8 mouse cellular contexts compared by ENCODE assay signal in genomic region chr10:4078979-4079630, GRCm38 (mm10).
DNase-seq lines count a peak whose midpoint lies in the region; ATAC-seq lines count a peak whose summit lies in the region.

No protein-coding gene starts in this region.

- H3K27me3 ChIP-seq in neural tube, embryonic 13.5 days = no peaks in the 10 kb centered on the region
- no peaks in the 10 kb centered on the region for H3K27me3 ChIP-seq in heart, embryonic 11.5 days (ENCODE audit: control insufficient read depth, insufficient read depth, low read length)
- H3K27me3 ChIP-seq in stomach, embryonic 15.5 days (replicated peaks) = no peaks in the 10 kb centered on the region

- no peak for ATAC-seq in neural tube, embryonic 13.5 days (ENCODE audit: low read depth)
- ATAC-seq in heart, embryonic 11.5 days (replicated peaks; ENCODE audit: insufficient number of reproducible peaks, low FRiP score, low TSS enrichment) = peak; percentile 75
- ATAC-seq in stomach, embryonic 15.5 days (ENCODE audit: insufficient read depth, low FRiP score, low read depth) = no peak

- H3K4me2 ChIP-seq in neural tube, embryonic 13.5 days = no peak overlapping the region
- H3K4me2 ChIP-seq in heart, embryonic 11.5 days = no peak overlapping the region; the same call in 1 of the 2 replicates
- no peak overlapping the region; the same call in 1 of the 2 replicates for H3K4me2 ChIP-seq in stomach, embryonic 15.5 days

- H3K36me3 ChIP-seq in neural tube, embryonic 13.5 days = no peaks in the 10 kb centered on the region
- no peaks in the 10 kb centered on the region for H3K36me3 ChIP-seq in heart, embryonic 11.5 days (ENCODE audit: control insufficient read depth, insufficient read depth, low read length)
- H3K36me3 ChIP-seq in stomach, embryonic 15.5 days = no peaks in the 10 kb centered on the region

- no peaks in the 10 kb centered on the region for H3K9me3 ChIP-seq in neural tube, embryonic 13.5 days
- H3K9me3 ChIP-seq in heart, embryonic 11.5 days (replicated peaks; ENCODE audit: control insufficient read depth, low read length) = no peaks in the 10 kb centered on the region
- no peaks in the 10 kb centered on the region for H3K9me3 ChIP-seq in stomach, embryonic 15.5 days

- peak overlapping the region; percentile 46; the same call in 1 of the 2 replicates for H3K27ac ChIP-seq in neural tube, embryonic 13.5 days (replicated peaks)
- H3K27ac ChIP-seq in heart, embryonic 11.5 days (ENCODE audit: low read depth, low read length) = peak overlapping the region; percentile 82
- peak overlapping the region; percentile 85 for H3K27ac ChIP-seq in stomach, embryonic 15.5 days

- no peak overlapping the region; the same call in 1 of the 2 replicates for H3K9ac ChIP-seq in neural tube, embryonic 13.5 days
- H3K9ac ChIP-seq in heart, embryonic 11.5 days (ENCODE audit: low read depth, low read length) = no peak overlapping the region
- H3K9ac ChIP-seq in stomach, embryonic 15.5 days = no peak overlapping the region

- peaks cover 17% of the 10 kb centered on the region for H3K4me1 ChIP-seq in neural tube, embryonic 13.5 days (replicated peaks)
- peaks cover 13% of the 10 kb centered on the region for H3K4me1 ChIP-seq in heart, embryonic 11.5 days (ENCODE audit: control insufficient read depth, insufficient read depth, low read length)
- peaks cover 18% of the 10 kb centered on the region for H3K4me1 ChIP-seq in stomach, embryonic 15.5 days

- H3K4me3 ChIP-seq in neural tube, embryonic 13.5 days = no peak overlapping the region
- H3K4me3 ChIP-seq in heart, embryonic 11.5 days (ENCODE audit: low read depth, low read length) = no peak overlapping the region
- H3K4me3 ChIP-seq in stomach, embryonic 15.5 days (replicated peaks) = no peak overlapping the region

- DNase-seq in neural tube, embryonic 10.5 days (ENCODE audit: extremely low spot score, low spot score) = no peak
- peak; percentile 46 for DNase-seq in kidney, postnatal 14 days
- no peak for DNase-seq in cerebellum, postnatal 14 days
- no peak for DNase-seq in urinary bladder, postnatal 4 days (ENCODE audit: low spot score in 2 of 2)
- no peak for DNase-seq in thymus, postnatal 10 days (ENCODE audit: low spot score in 2 of 2)

- WGBS in neural tube, embryonic 13.5 days = 72% methylated on average over 8 of the region's 8 CpGs
- 45% methylated on average over 8 of the region's 8 CpGs for WGBS in heart, embryonic 11.5 days (ENCODE audit: insufficient replicate concordance)
- 29% methylated on average over 8 of the region's 8 CpGs for WGBS in stomach, embryonic 15.5 days
